Comparison of ENCODE assay signal across 8 mouse cellular contexts in the genomic region with DNA sequence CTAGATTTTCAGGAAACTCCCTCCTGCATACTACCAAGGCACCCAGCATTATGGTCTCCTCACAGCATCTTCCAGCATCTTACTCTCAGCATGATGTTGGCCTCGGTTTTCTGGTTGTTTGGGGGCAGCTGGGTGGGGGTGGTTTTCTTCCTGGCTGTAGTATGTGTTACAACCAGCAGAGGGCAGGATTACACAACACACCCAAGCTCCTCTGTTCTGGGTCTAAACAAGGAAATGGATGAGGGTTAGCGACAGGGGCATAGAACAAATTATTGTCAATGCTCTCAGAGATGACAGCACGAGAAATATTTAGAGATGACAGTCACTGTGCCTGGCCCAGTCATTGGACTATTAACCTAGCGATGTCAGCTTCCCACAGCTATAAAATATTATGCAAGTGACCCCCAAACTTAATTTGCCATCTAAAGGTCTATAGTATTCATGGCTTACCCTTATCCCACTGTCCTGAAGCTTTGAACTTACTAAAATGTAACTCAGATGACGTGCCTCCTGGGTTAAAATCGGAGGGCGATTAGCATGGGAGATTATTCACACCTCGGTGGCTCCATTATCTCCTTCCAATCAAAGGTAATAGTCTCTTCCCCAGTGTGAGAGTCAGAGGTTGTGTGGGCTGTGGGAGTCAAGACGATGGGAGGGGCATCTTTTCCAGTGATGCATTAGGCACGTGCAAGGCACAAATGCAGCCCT. TPM values are rescaled to one million over a fixed set of nuclear protein-coding genes. Genes with fewer than 3 reads are reported as not detected.
DNase-seq lines count a peak whose midpoint lies in the region; ATAC-seq lines count a peak whose summit lies in the region.

No protein-coding gene starts in this region.

- no peaks in the 10 kb centered on the region for H3K27me3 ChIP-seq in embryonic facial prominence, embryonic 10.5 days (replicated peaks; ENCODE audit: low read depth, poor library complexity, severe bottlenecking)
- H3K27me3 ChIP-seq in hindbrain, embryonic 11.5 days (ENCODE audit: control insufficient read depth, insufficient read depth, low read length): no peaks in the 10 kb centered on the region

- H3K4me2 ChIP-seq in hindbrain, embryonic 11.5 days (replicated peaks; ENCODE audit: low read depth, low read length): no peak overlapping the region

- no peak overlapping the region for H3K4me3 ChIP-seq in embryonic facial prominence, embryonic 10.5 days
- no peak overlapping the region for H3K4me3 ChIP-seq in hindbrain, embryonic 11.5 days (ENCODE audit: low read depth, low read length)

- peak; percentile 67 for ATAC-seq in hindbrain, embryonic 11.5 days (ENCODE audit: low FRiP score)

- H3K4me1 ChIP-seq in embryonic facial prominence, embryonic 10.5 days: no peaks in the 10 kb centered on the region
- no peaks in the 10 kb centered on the region for H3K4me1 ChIP-seq in hindbrain, embryonic 11.5 days (replicated peaks; ENCODE audit: control insufficient read depth, insufficient read depth, low read length)

- no peak overlapping the region for H3K27ac ChIP-seq in embryonic facial prominence, embryonic 10.5 days (replicated peaks)
- H3K27ac ChIP-seq in hindbrain, embryonic 11.5 days (ENCODE audit: low read depth, low read length): no peak overlapping the region

- WGBS in embryonic facial prominence, embryonic 10.5 days: 18% methylated on average over 10 of the region's 10 CpGs
- 15% methylated on average over 10 of the region's 10 CpGs for WGBS in hindbrain, embryonic 11.5 days

- H3K9me3 ChIP-seq in embryonic facial prominence, embryonic 10.5 days: no peaks in the 10 kb centered on the region
- H3K9me3 ChIP-seq in hindbrain, embryonic 11.5 days (ENCODE audit: control insufficient read depth, low read length): no peaks in the 10 kb centered on the region

- DNase-seq in gastrocnemius, adult 18-20 months (ENCODE audit: low spot score): peak; percentile 23
- no peak for DNase-seq in gastrocnemius, adult 8-10 months (ENCODE audit: low spot score in 2 of 2)
- DNase-seq in adrenal gland, postnatal 14 days: peak; percentile 55
- peak; percentile 60 for DNase-seq in embryonic facial prominence, embryonic 10.5 days (ENCODE audit: low spot score)
- DNase-seq in hindbrain, embryonic 11.5 days (ENCODE audit: low spot score): peak; percentile 76
- DNase-seq in layer of hippocampus, adult 18-20 months (ENCODE audit: low spot score in 2 of 2): peak; percentile 12 to 73
- peak; percentile 42 for DNase-seq in lung, postnatal 36 days
- DNase-seq in right cerebral cortex, adult 2 months (ENCODE audit: low spot score in 2 of 2): peak; percentile 62 to 70

- no peaks in the 10 kb centered on the region for H3K36me3 ChIP-seq in embryonic facial prominence, embryonic 10.5 days (replicated peaks)
- no peaks in the 10 kb centered on the region for H3K36me3 ChIP-seq in hindbrain, embryonic 11.5 days (ENCODE audit: control insufficient read depth, insufficient read depth, low read length)

- H3K9ac ChIP-seq in hindbrain, embryonic 11.5 days (ENCODE audit: low read depth, low read length): no peak overlapping the region

RNA-seq across cellular contexts. Expression of a gene that starts 52.2 kb away (rescaled TPM):
- 10 to 100 TPM; 24.9 to 27.5 TPM for total RNA-seq in gastrocnemius, adult 18-20 months (2021)
- 10 to 100 TPM; 21.2 to 26.8 (median 24.0) TPM for total RNA-seq in gastrocnemius, adult 8-10 months (2022)
- 77.9 and 82.2 TPM in 2 replicates for total RNA-seq in adrenal gland, postnatal 14 days (2021)
- polyA plus RNA-seq in embryonic facial prominence, embryonic 10.5 days (2016; fragmentation: Nextera tagmentation; extraction: Ambion mirVana): 9.3 and 10.1 TPM in 2 replicates
- polyA plus RNA-seq in hindbrain, embryonic 11.5 days (2014; fragmentation: Nextera tagmentation; extraction: Ambion mirVana): 9.1 and 12.1 TPM in 2 replicates
- total RNA-seq in layer of hippocampus, adult 18-20 months (2021): 1 to 10 TPM; 4.7 to 5.3 TPM

Comparison
In these comparisons a context has a peak if more than half of its experiments do, and no peak if none do; other contexts are left out.
1. DNase-seq: peak in gastrocnemius, adult 18-20 months (single experiment), adrenal gland, postnatal 14 days (single experiment), embryonic facial prominence, embryonic 10.5 days (single experiment), hindbrain, embryonic 11.5 days (single experiment), layer of hippocampus, adult 18-20 months (2 of 2), lung, postnatal 36 days (single experiment) and right cerebral cortex, adult 2 months (2 of 2); none in gastrocnemius, adult 8-10 months (0 of 2).